Mouse (Mus musculus) bone marrow, adult 2 months (tissue): Measurements from ENCODE around the gene Stk39.

Experiments used
- CTCF ChIP-seq: fragments of 200-500 bp; IDR thresholded peaks from 2 replicates; pipeline ENCODE4 v1.5.1; 2011; ENCODE audit warnings: low read length, control low read depth; ENCODE audit not compliant: control insufficient read depth, insufficient read depth
- POLR2A ChIP-seq: fragments of 200-500 bp; IDR thresholded peaks from 2 replicates; pipeline ENCODE4 v1.6.1; 2011; ENCODE audit warnings: low read depth, mild to moderate bottlenecking, control low read depth, low read length, borderline replicate concordance; ENCODE audit not compliant: control insufficient read depth

DNA sequence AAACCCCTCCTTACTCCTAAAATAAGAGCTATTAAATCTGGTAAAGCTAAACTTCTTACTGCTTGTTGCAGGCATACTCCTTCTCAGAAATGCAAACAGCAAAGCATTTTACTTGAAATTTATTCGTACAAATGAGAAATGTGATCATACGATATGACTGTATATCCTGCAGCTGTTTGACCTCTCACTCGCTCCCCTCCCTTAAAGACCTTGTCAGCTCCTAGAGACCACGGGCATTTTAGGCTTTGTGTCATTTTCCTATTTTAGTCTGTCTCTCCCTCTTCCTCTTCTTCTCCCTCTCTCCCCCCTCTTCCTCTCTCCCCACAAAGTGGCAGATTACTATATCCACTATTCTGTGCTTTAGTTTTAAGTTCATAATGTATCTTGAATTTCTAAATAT, 200.8 kb downstream of the Stk39 start:
- TF ChIP-seq POLR2A (no peak), CTCF (no peak)
